Mouse (Mus musculus): ENCODE results near the gene Gmpr2. TPM values are rescaled to one million over a fixed set of nuclear protein-coding genes. Genes with fewer than 3 reads are reported as not detected.
A peak's percentile ranks its signal among the peaks of the same experiment; 100 is the strongest.

The Gmpr2 gene
- polyA plus RNA-seq, 1 experiment from 2014 or later, result 53.5 TPM

DNA sequence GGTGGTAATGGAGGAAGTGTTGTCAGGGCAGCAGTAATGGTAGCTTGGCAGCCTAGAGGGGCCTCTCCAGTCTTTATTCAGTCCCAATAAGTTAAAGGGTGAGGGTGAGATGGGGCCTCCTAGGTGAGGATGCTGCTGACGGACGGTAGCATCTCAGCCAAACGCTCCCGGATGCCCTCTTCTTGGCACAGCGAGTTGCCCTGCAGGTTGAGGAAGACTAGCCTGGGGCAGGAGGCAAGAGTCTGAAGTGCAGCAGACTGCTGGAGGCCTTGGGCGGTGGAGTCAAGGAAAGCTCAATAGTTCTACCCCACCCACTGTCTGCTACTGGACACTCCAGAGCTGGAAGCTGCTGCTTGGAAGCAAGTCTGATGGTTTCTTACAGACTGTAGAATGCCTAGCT is 44.5 kb downstream of the Gmpr2 start:
- peaks cover 14% of the 10 kb centered on the region; the same call in 1 of the 2 replicates for H3K4me1 ChIP-seq
- no peak overlapping the region for H3K9ac ChIP-seq
- H3K27me3 ChIP-seq (replicated peaks), result no peaks in the 10 kb centered on the region
- no peak overlapping the region for H3K4me2 ChIP-seq
- WGBS, result 87% methylated on average over 6 of the region's 6 CpGs
- peak overlapping the region; percentile 63 for H3K27ac ChIP-seq
- peaks cover 24% of the 10 kb centered on the region for H3K36me3 ChIP-seq
- no peaks in the 10 kb centered on the region for H3K9me3 ChIP-seq
- no peak overlapping the region for H3K4me3 ChIP-seq (replicated peaks)
- ATAC-seq (ENCODE audit: insufficient read depth, low FRiP score, low read depth), result no peak

DNA sequence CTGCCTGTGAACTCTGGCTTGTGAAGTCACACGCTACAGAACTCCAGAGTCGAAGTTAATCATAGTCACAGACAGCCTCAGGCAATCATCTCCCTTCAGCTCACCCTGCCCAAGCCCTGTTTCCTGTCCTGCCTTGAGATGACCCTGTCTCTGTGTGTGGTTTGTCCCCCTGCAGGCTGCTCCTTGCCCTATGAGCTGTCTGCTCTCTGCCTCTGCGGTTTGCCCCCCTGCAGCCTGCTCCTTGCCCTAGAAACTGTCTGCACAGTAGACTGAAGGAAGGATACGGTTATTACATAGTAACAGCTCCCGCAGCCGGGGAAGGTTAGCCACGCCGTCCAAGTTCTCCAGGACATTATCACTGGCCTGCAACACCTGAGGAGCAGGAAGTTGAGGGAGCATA is 45.1 kb downstream of the Gmpr2 start:
- Histone ChIP-seq H3K9me3 (no peaks in the 10 kb centered on the region), H3K36me3 (peaks cover 24% of the 10 kb centered on the region), H3K27ac (no peak overlapping the region), H3K4me2 (no peak overlapping the region), H3K4me1 (peaks cover 17% of the 10 kb centered on the region; the same call in 1 of the 2 replicates), H3K4me3 (replicated peaks) (no peak overlapping the region), H3K9ac (no peak overlapping the region), H3K27me3 (replicated peaks) (no peaks in the 10 kb centered on the region)
- WGBS, result 79% methylated on average over 8 of the region's 8 CpGs
- ATAC-seq (ENCODE audit: insufficient read depth, low FRiP score, low read depth), result no peak

- no peaks in the 10 kb centered on the region for H3K27me3 ChIP-seq (replicated peaks)
- no peak overlapping the region for H3K4me2 ChIP-seq
- H3K4me3 ChIP-seq (replicated peaks), result no peak overlapping the region
- 85% methylated on average over 6 of the region's 6 CpGs for WGBS
- H3K9me3 ChIP-seq, result no peaks in the 10 kb centered on the region
- peaks cover 24% of the 10 kb centered on the region for H3K36me3 ChIP-seq
- peaks cover 10% of the 10 kb centered on the region; the same call in 1 of the 2 replicates for H3K4me1 ChIP-seq
- no peak overlapping the region for H3K9ac ChIP-seq
- ATAC-seq (ENCODE audit: insufficient read depth, low FRiP score, low read depth), result no peak
- no peak overlapping the region for H3K27ac ChIP-seq
Observed at GRCm38 (mm10) chr14:55719737-55720136, 48.0 kb downstream of the Gmpr2 start.

DNA sequence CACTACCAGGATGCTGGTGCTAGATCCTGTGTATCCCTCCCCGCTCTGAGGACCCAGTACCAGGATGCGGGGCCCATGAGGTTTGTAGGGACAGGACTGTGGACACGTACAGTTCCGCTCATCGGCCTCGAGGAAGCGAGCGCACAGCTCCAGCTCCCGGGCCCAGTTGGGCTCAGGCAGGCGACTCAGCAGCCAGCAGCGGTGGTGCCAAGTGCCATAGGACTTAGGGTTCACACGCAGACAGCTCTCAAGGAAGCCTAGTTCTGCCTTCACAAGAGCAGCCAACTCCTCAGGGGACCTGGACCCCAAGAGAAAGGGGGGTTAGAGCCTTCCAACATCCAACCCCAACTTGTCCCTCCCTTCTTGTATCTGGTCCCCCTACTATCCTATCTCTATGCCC is 48.9 kb downstream of the Gmpr2 start:
- Histone ChIP-seq H3K27me3 (replicated peaks) (no peaks in the 10 kb centered on the region), H3K9me3 (no peaks in the 10 kb centered on the region), H3K4me1 (peaks cover 10% of the 10 kb centered on the region; the same call in 1 of the 2 replicates), H3K36me3 (peaks cover 24% of the 10 kb centered on the region), H3K9ac (no peak overlapping the region), H3K4me2 (peak overlapping the region; percentile 87), H3K4me3 (replicated peaks) (peak overlapping the region; percentile 81; the same call in 1 of the 2 replicates), H3K27ac (no peak overlapping the region; the same call in 1 of the 2 replicates)
- WGBS, result 92% methylated on average over 12 of the region's 12 CpGs
- ATAC-seq (ENCODE audit: insufficient read depth, low FRiP score, low read depth), result no peak

DNA sequence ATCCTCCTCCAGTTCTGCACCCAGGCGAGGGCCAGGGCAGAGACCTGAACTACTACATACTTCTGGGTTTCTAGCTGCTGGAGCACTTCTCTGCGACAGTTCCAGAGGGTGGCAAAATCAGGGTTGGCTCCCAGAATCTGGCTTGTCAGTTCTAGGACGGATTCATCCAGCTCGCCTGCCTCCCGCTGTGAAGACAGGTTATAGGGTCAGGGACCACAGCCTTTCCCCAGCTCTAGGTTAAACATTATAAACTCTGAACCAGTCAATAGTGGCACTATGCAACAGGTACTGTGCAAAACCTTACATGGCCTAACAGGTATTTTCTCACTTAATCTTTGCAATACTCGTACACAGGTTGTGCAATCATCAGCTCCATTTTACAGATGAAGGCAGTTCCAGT is 49.3 kb downstream of the Gmpr2 start:
- 75% methylated on average over 6 of the region's 6 CpGs for WGBS
- Histone ChIP-seq H3K36me3 (peaks cover 24% of the 10 kb centered on the region), H3K27me3 (replicated peaks) (no peaks in the 10 kb centered on the region), H3K9me3 (no peaks in the 10 kb centered on the region), H3K4me3 (replicated peaks) (peak overlapping the region; percentile 81), H3K4me2 (peak overlapping the region; percentile 87), H3K27ac (peak overlapping the region; percentile 88; the same call in 1 of the 2 replicates), H3K4me1 (peaks cover 10% of the 10 kb centered on the region; the same call in 1 of the 2 replicates), H3K9ac (no peak overlapping the region; the same call in 1 of the 2 replicates)
- ATAC-seq (ENCODE audit: insufficient read depth, low FRiP score, low read depth), result no peak

GRCm38 (mm10) chr14:55721700-55722437 is 50.1 kb downstream of the Gmpr2 start, which contains the start of gene Rabggta:
Gene Rabggta, minus strand, starts transcription at chr14:55722263.
- WGBS, result under 1% methylated on average over 50 of the region's 50 CpGs
- peaks cover 10% of the 10 kb centered on the region; the same call in 1 of the 2 replicates for H3K4me1 ChIP-seq
- H3K27ac ChIP-seq, result peak within 1 kb of the TSS; percentile 88
- H3K36me3 ChIP-seq, result peaks cover 19% of the 10 kb centered on the region
- ATAC-seq (ENCODE audit: insufficient read depth, low FRiP score, low read depth), result peak; percentile 95
- peak within 1 kb of the TSS; percentile 87 for H3K4me2 ChIP-seq
- peak within 1 kb of the TSS; percentile 81 for H3K4me3 ChIP-seq (replicated peaks)
- H3K9ac ChIP-seq, result peak within 1 kb of the TSS; percentile 75
- no peaks in the 10 kb centered on the region for H3K9me3 ChIP-seq
- H3K27me3 ChIP-seq (replicated peaks), result no peaks in the 10 kb centered on the region

DNA sequence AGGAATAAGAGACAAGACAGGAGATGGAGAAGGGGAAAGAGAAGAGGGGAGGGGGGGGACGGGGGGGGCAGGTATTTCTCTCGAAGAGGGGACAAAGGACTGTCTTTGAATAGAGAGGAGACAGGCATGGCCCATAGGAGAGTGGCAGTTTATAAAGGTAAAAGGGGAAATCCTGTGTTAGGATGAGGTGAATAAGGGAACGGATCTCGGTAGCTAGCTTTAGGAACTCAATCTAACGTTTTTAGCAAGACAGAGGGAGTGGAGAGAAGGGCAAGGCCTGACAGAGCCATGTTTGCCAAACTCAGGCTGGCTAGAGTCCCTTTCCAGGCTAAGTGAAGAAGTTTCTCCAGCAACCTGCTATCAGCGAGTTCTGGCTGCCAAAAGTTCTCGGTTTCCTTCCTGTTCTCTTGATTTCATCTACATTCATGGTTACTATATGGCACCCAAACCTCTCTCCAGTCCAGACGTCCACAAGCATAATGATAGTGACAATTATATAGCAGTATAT is 50.8 kb downstream of the Gmpr2 start:
- ATAC-seq (ENCODE audit: insufficient read depth, low FRiP score, low read depth), result no peak
- H3K27me3 ChIP-seq (replicated peaks), result no peaks in the 10 kb centered on the region
- H3K9ac ChIP-seq, result no peak overlapping the region
- H3K9me3 ChIP-seq, result no peaks in the 10 kb centered on the region
- 49% methylated on average over 8 of the region's 8 CpGs for WGBS
- H3K27ac ChIP-seq, result no peak overlapping the region
- H3K4me1 ChIP-seq, result peaks cover 10% of the 10 kb centered on the region; the same call in 1 of the 2 replicates
- H3K36me3 ChIP-seq, result peaks cover 16% of the 10 kb centered on the region
- H3K4me3 ChIP-seq (replicated peaks), result peak overlapping the region; percentile 81
- peak overlapping the region; percentile 87 for H3K4me2 ChIP-seq

GRCm38 (mm10) chr14:55723433-55723832 is 51.7 kb downstream of the Gmpr2 start:
- no peak overlapping the region for H3K27ac ChIP-seq
- H3K36me3 ChIP-seq, result peaks cover 11% of the 10 kb centered on the region; the same call in 1 of the 2 replicates
- H3K4me1 ChIP-seq, result peaks cover 10% of the 10 kb centered on the region; the same call in 1 of the 2 replicates
- 85% methylated on average over 7 of the region's 7 CpGs for WGBS
- H3K9me3 ChIP-seq, result no peaks in the 10 kb centered on the region
- H3K9ac ChIP-seq, result no peak overlapping the region
- H3K27me3 ChIP-seq (replicated peaks), result no peaks in the 10 kb centered on the region
- ATAC-seq (ENCODE audit: insufficient read depth, low FRiP score, low read depth), result no peak
- no peak overlapping the region for H3K4me3 ChIP-seq (replicated peaks)
- no peak overlapping the region for H3K4me2 ChIP-seq

- 40% methylated on average over 8 of the region's 8 CpGs for WGBS
- H3K27me3 ChIP-seq (replicated peaks), result no peaks in the 10 kb centered on the region
- no peak overlapping the region for H3K4me3 ChIP-seq (replicated peaks)
- no peaks in the 10 kb centered on the region for H3K9me3 ChIP-seq
- H3K9ac ChIP-seq, result no peak overlapping the region
- peaks cover 10% of the 10 kb centered on the region; the same call in 1 of the 2 replicates for H3K4me1 ChIP-seq
- no peak overlapping the region for H3K27ac ChIP-seq
- no peak overlapping the region for H3K4me2 ChIP-seq
- 0 out of 2 replicates have a peak, but pooled peaks cover 4% of the 10 kb centered on the region for H3K36me3 ChIP-seq
- ATAC-seq (ENCODE audit: insufficient read depth, low FRiP score, low read depth), result no peak
Observed at GRCm38 (mm10) chr14:55724411-55724871, 52.7 kb downstream of the Gmpr2 start.

DNA sequence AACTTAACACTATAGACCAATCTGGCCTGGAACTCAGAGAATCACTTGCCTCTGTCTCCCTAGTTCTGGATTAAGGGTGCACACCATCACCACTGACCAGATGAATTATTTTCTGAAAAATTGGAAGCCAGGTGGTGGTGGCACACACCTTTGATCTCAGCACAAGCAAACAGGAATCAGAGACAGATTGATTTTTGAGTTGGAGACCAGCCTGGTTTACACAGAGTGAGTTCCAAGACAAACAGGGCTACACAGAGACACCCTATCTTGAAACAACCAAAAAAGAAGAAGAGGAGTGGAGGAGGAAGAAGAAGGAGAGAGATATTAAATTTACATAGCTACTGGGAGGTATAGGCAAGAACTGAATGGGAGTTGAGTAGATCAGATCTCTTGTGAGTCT is 54.5 kb downstream of the Gmpr2 start:
- peaks cover 4% of the 10 kb centered on the region; the same call in 1 of the 2 replicates for H3K4me1 ChIP-seq
- H3K4me3 ChIP-seq (replicated peaks), result no peak overlapping the region
- no peak overlapping the region for H3K4me2 ChIP-seq
- no peak for ATAC-seq (ENCODE audit: insufficient read depth, low FRiP score, low read depth)
- no peaks in the 10 kb centered on the region for H3K36me3 ChIP-seq
- no peak overlapping the region for H3K9ac ChIP-seq
- no peak overlapping the region for H3K27ac ChIP-seq
- H3K9me3 ChIP-seq, result no peaks in the 10 kb centered on the region
- H3K27me3 ChIP-seq (replicated peaks), result no peaks in the 10 kb centered on the region

DNA sequence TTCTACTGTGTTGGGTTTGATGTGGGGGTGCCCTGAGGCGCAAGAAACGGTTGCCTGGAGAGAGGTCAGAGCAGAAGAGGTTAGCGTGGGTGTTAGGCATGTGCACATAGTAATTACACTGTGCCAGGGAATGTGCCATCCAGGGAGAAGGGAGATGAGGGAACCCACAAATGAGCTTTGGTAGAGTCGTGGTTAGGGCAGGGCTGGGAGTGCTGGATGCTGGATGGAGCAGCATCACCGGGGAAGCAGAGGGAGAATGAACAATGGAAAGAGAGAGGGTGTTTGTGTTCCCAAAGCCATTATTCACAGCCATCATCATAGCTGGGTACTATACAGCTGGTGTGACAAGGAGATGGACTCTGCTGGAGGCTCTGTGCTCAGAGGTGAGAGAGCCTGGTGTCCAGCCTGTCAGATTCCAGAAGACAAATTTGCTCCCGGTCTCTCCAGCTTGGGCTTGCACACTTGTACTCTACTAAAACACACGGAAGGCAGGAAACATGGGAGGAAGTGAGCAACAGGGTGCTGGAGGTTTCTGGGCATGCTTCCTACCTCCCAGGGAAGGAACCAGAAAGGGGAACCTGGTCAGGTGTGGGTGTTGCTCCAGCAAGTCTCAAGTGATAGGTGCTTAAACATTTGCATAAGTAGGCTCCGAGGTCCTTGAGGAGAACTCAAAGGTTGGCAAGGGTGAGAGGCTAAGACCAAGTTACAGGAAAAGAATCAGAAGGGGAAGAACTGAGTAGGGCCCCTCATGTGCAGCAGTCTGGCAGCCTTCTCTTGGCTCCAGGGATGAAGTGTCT is 56.3 kb downstream of the Gmpr2 start:
- Histone ChIP-seq H3K27ac (no peak overlapping the region), H3K4me3 (replicated peaks) (no peak overlapping the region), H3K36me3 (no peaks in the 10 kb centered on the region), H3K27me3 (replicated peaks) (no peaks in the 10 kb centered on the region), H3K4me1 (no peaks in the 10 kb centered on the region), H3K4me2 (no peak overlapping the region), H3K9me3 (no peaks in the 10 kb centered on the region), H3K9ac (no peak overlapping the region)
- 53% methylated on average over 8 of the region's 8 CpGs for WGBS
- ATAC-seq (ENCODE audit: insufficient read depth, low FRiP score, low read depth), result no peak

All from stomach, embryonic 15.5 days (tissue).